Mouse (Mus musculus) liver, embryonic 16.5 days (tissue): ENCODE results near the gene Plekhg3. TPM values are rescaled to one million over a fixed set of nuclear protein-coding genes. Genes with fewer than 3 reads are reported as not detected.

Experiments used
- ATAC-seq: fragments of 200-750 bp; cut with Nextera tagmentation; 2 replicates; pipeline ENCODE4 v1.8.0; 2017; ENCODE audit warnings: low read depth, mild to moderate bottlenecking, moderate number of reproducible peaks, moderate library complexity
- H3K27ac ChIP-seq: fragments of 300-500 bp; sonication (generic); 2 replicates; pipeline ENCODE4 v1.5.1; 2014; ENCODE audit warnings: mild to moderate bottlenecking, low read length
- H3K27me3 ChIP-seq: fragments of 300-500 bp; sonication (generic); 2 replicates; pipeline ENCODE4 v1.6.1; 2014; ENCODE audit warnings: low read depth, low read length, mixed read lengths; ENCODE audit not compliant: control insufficient read depth, insufficient read depth
- H3K36me3 ChIP-seq: fragments of 300-500 bp; sonication (generic); 2 replicates; pipeline ENCODE4 v1.6.1; 2014; ENCODE audit warnings: mild to moderate bottlenecking; ENCODE audit not compliant: control insufficient read depth, insufficient read depth
- H3K4me1 ChIP-seq: fragments of 300-500 bp; sonication (generic); 2 replicates; pipeline ENCODE4 v1.6.1; 2014; ENCODE audit warnings: low read depth, low read length, mixed read lengths; ENCODE audit not compliant: control insufficient read depth
- H3K4me2 ChIP-seq: fragments of 300-500 bp; sonication (generic); 2 replicates; pipeline ENCODE4 v1.6.1; 2014; ENCODE audit warnings: low read depth, low read length, mixed read lengths
- H3K4me3 ChIP-seq: fragments of 300-500 bp; sonication (generic); 2 replicates; pipeline ENCODE4 v1.5.1; 2014; ENCODE audit warnings: low read depth, mild to moderate bottlenecking, low read length
- H3K9ac ChIP-seq: fragments of 300-500 bp; sonication (generic); 2 replicates; pipeline ENCODE4 v1.6.1; 2014; ENCODE audit warnings: low read depth, low read length
- H3K9me3 ChIP-seq: fragments of 300-500 bp; sonication (generic); replicated peaks from 2 replicates; pipeline ENCODE4 v1.6.1; 2016; ENCODE audit warnings: low read length; ENCODE audit not compliant: control insufficient read depth
- WGBS: fragments of 180-500 bp; shearing (Covaris S2); extraction: QIAGEN DNeasy Blood & Tissue Kit; methylation state at CpG from one replicate; pipeline ENCODE4 v1.1.7; 2014; ENCODE audit not compliant: insufficient replicate concordance; 5-methylcytosine and 5-hydroxymethylcytosine counted together
- microRNA-seq: library from miRNA; unstranded; fragments of <30 nt; microRNA quantifications from one replicate; pipeline ENCODE4, GENCODE M21; 2016
- polyA plus RNA-seq: library from polyadenylated mRNA; unstranded; fragments of >200 nt; fragmentation: Nextera tagmentation; extraction: Ambion mirVana; gene quantifications from 2 replicates; pipeline ENCODE4 v1.2.1, GENCODE M21; 2015

The Plekhg3 gene
- polyA plus RNA-seq, 1 experiment from 2014 or later, result 5.5 TPM

- Histone ChIP-seq H3K27me3 (no peaks in the 10 kb centered on the region), H3K4me1 (no peaks in the 10 kb centered on the region), H3K27ac (no peak overlapping the region), H3K36me3 (peaks cover 99% of the 10 kb centered on the region), H3K4me3 (no peak overlapping the region), H3K9ac (no peak overlapping the region), H3K9me3 (no peaks in the 10 kb centered on the region), H3K4me2 (no peak overlapping the region)
- WGBS, result 87% methylated on average over 4 of the region's 4 CpGs
- ATAC-seq, result no peak
Observed at GRCm38 (mm10) chr12:76618175-76618574, 87.5 kb downstream of the Plekhg3 start.

GRCm38 (mm10) chr12:76619847-76620246, 89.2 kb downstream of the Plekhg3 start:
- 66% methylated on average over 5 of the region's 5 CpGs for WGBS
- Histone ChIP-seq H3K27me3 (no peaks in the 10 kb centered on the region), H3K4me3 (no peak overlapping the region), H3K4me1 (no peaks in the 10 kb centered on the region), H3K36me3 (peaks cover 99% of the 10 kb centered on the region), H3K4me2 (no peak overlapping the region), H3K27ac (no peak overlapping the region), H3K9ac (no peak overlapping the region), H3K9me3 (no peaks in the 10 kb centered on the region)
- ATAC-seq, result no peak

GRCm38 (mm10) chr12:76623374-76623773, 92.7 kb downstream of the Plekhg3 start:
- Histone ChIP-seq H3K4me2 (no peak overlapping the region), H3K9me3 (no peaks in the 10 kb centered on the region), H3K4me3 (no peak overlapping the region), H3K4me1 (no peaks in the 10 kb centered on the region), H3K27ac (no peak overlapping the region), H3K36me3 (peaks cover 98% of the 10 kb centered on the region), H3K9ac (no peak overlapping the region), H3K27me3 (no peaks in the 10 kb centered on the region)
- ATAC-seq, result no peak
- 85% methylated on average over 6 of the region's 6 CpGs for WGBS

Small RNA genes lying within 50 kb of the gene (microRNA-seq; reads per million reads assigned to microRNA genes)
- 1.2 reads per million for gene Mir5135

Other genes starting within 250 kb of the Plekhg3 start
- 0.16 and 0.21 TPM in 2 replicates for gene Akap5, start 206.0 kb upstream of the Plekhg3 start, polyA plus RNA-seq
- gene Zbtb25, start 161.3 kb upstream of the Plekhg3 start, polyA plus RNA-seq, result 4.1 and 4.8 TPM in 2 replicates
- 2.9 and 3.4 TPM in 2 replicates for gene Zbtb1, start 160.6 kb upstream of the Plekhg3 start, polyA plus RNA-seq
- 1.4 and 1.5 TPM in 2 replicates for gene Hspa2, start 126.7 kb upstream of the Plekhg3 start, polyA plus RNA-seq
- 0.08 and 0.11 TPM in 2 replicates for gene Ppp1r36, start 113.4 kb upstream of the Plekhg3 start, polyA plus RNA-seq
- 66.5 and 77.6 TPM in 2 replicates for gene Sptb, start 179.7 kb downstream of the Plekhg3 start, polyA plus RNA-seq
- gene Churc1, start 234.6 kb downstream of the Plekhg3 start, polyA plus RNA-seq, result 67.7 and 70.1 TPM in 2 replicates
- gene Fntb, start 234.7 kb downstream of the Plekhg3 start, polyA plus RNA-seq, result 21.7 and 22.8 TPM in 2 replicates